Mouse (Mus musculus) heart, embryonic 12.5 days (tissue): ENCODE data around the gene Gpr107. TPM values are rescaled to one million over a fixed set of nuclear protein-coding genes. Genes with fewer than 3 reads are reported as not detected.

Experiments
- ATAC-seq: fragments of 200-750 bp; cut with Nextera tagmentation; 2 replicates; pipeline ENCODE4 v1.8.0; 2017; ENCODE audit warnings: moderate TSS enrichment, moderate library complexity; ENCODE audit not compliant: insufficient number of reproducible peaks, low FRiP score
- H3K27ac ChIP-seq: fragments of 300-500 bp; sonication (generic); 2 replicates; pipeline ENCODE4 v1.5.1; 2016; ENCODE audit warnings: mild to moderate bottlenecking, moderate library complexity; ENCODE audit not compliant: poor library complexity, severe bottlenecking
- H3K27me3 ChIP-seq: fragments of 300-500 bp; sonication (generic); replicated peaks from 2 replicates; pipeline ENCODE4 v1.6.1; 2016; ENCODE audit warnings: mild to moderate bottlenecking, moderate library complexity
- H3K36me3 ChIP-seq: fragments of 300-500 bp; sonication (generic); 2 replicates; pipeline ENCODE4 v1.6.1; 2016; ENCODE audit warnings: mild to moderate bottlenecking, moderate library complexity
- H3K4me1 ChIP-seq: fragments of 300-500 bp; sonication (generic); replicated peaks from 2 replicates; pipeline ENCODE4 v1.6.1; 2016; ENCODE audit warnings: mild to moderate bottlenecking
- H3K4me2 ChIP-seq: fragments of 300-500 bp; sonication (generic); 2 replicates; pipeline ENCODE4 v1.6.1; 2016; ENCODE audit warnings: mild to moderate bottlenecking, moderate library complexity
- H3K4me3 ChIP-seq: fragments of 300-500 bp; sonication (generic); 2 replicates; pipeline ENCODE4 v1.5.1; 2016; ENCODE audit warnings: mild to moderate bottlenecking
- H3K9ac ChIP-seq: fragments of 300-500 bp; sonication (generic); 2 replicates; pipeline ENCODE4 v1.6.1; 2016; ENCODE audit warnings: mild to moderate bottlenecking, moderate library complexity
- H3K9me3 ChIP-seq: fragments of 300-500 bp; sonication (generic); replicated peaks from 2 replicates; pipeline ENCODE4 v1.6.1; 2016; ENCODE audit warnings: mild to moderate bottlenecking, moderate library complexity
- WGBS: fragments of 180-500 bp; shearing (Covaris S2); methylation state at CpG from one replicate; pipeline ENCODE4 v1.1.7; 2016; 5-methylcytosine and 5-hydroxymethylcytosine counted together
- polyA plus RNA-seq: library from polyadenylated mRNA; unstranded; fragments of >200 nt; fragmentation: Nextera tagmentation; extraction: Ambion mirVana; gene quantifications from 2 replicates; pipeline ENCODE4 v1.2.1, GENCODE M21; 2016

Gene Gpr107
- polyA plus RNA-seq, 1 experiment from 2014 or later = 37.4 TPM

DNA sequence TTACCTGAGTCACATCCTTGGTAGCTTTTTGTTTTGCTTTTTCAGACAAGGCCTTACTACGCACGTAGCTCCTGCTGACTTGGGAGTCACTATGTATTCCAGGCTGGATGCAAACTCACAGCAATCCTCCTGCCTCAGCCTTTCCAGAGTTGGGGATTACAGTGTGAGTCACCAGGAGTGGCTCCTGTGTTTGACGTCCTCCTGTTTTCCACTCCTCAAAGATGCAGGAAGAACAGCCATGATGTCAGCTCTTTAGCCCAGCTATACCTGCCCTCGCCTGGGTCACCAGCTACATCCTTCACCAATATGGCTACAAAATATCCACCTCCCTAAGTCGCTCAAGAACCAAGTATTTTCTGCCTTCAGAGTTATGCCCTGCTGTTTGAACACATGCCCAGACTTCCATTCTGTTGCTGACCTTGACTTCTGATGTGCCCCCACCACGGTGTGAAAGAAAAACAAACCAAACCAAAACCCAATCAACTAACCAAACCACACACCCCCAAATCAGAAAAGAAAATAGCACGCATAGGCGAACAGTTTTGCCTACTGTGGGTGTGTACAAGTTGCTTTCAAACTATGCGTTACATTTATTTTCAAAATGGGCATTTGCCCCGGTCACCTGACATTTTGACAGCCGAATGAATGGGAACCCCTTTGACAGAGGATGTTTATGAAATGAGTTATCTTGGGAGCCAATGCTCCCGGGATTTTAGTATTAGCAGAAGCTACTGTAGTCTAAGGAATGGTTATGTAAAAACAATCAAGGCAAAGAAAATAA lies 11.9 kb upstream of the Gpr107 start:
- Histone ChIP-seq H3K4me1 (peaks cover 67% of the 10 kb centered on the region), H3K36me3 (no peaks in the 10 kb centered on the region), H3K4me3 (peak overlapping the region; percentile 83), H3K27me3 (no peaks in the 10 kb centered on the region), H3K9me3 (no peaks in the 10 kb centered on the region), H3K9ac (no peak overlapping the region), H3K4me2 (peak overlapping the region; percentile 94), H3K27ac (no peak overlapping the region)
- WGBS = 72% methylated on average over 12 of the region's 12 CpGs
- no peak for ATAC-seq

DNA sequence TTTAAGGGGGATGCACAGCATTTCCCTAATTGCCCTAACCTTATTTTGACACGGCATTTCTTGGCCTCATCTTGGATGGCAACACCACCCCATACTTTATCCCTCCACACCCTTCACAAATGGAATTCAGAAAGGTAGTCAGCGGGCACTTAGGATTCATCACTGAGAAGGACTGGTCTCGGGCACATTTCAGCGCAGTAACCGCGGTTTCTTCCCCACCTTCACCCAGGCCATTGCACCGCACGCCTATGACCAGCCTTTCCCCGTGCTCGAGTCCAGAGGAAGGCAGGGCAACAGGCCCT lies 11.4 kb upstream of the Gpr107 start:
- H3K36me3 ChIP-seq = peaks cover 3% of the 10 kb centered on the region; the same call in 1 of the 2 replicates
- H3K4me1 ChIP-seq = peaks cover 62% of the 10 kb centered on the region
- H3K9me3 ChIP-seq = no peaks in the 10 kb centered on the region
- peak overlapping the region; percentile 94 for H3K9ac ChIP-seq
- H3K4me2 ChIP-seq = peak overlapping the region; percentile 94
- WGBS = 11% methylated on average over 10 of the region's 10 CpGs
- peak overlapping the region; percentile 83 for H3K4me3 ChIP-seq
- no peak for ATAC-seq
- no peak overlapping the region for H3K27ac ChIP-seq
- no peaks in the 10 kb centered on the region for H3K27me3 ChIP-seq

DNA sequence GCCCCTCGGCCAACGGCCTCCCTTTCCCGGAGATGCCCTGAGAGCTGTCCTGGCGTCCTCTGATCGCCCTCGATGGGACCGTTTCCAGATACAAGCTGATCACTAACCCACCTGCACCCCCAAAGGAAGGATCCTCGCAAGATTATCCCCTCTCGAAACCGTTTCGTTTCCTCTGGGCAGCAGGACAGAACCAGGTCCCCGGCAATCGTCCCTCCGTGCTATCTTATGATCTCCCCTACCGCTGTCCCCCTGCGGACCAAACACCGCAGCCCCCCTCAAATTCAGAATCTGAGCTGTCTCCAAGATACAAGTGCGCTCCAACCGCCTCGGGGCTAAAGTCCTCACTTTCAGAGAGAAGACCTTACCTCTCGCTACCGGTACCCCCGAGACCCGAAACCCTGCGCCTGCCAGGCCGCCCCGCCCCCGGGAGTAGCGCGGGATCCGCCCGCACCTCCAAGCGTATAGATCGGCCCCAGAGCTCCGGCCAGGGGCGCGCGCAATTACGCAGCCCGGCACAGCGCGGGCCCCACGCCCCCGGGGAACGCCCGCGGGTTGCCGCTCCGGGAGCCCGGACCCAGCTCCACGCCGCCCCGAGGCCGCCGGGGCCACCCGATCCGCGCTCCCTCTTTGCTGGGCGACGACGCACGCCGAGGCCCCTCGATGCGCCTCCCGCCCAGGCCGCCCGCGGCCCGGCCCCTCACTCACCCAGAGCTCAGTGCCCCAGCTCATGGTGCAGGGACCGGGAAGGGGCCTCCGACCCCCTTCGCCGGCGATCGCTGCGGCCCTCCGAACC lies 10.8 kb upstream of the Gpr107 start:
- Histone ChIP-seq H3K4me2 (peak overlapping the region; percentile 94), H3K9ac (peak overlapping the region; percentile 94), H3K9me3 (no peaks in the 10 kb centered on the region), H3K4me1 (peaks cover 56% of the 10 kb centered on the region), H3K27me3 (no peaks in the 10 kb centered on the region), H3K36me3 (peaks cover 7% of the 10 kb centered on the region), H3K27ac (peak overlapping the region; percentile 82), H3K4me3 (peak overlapping the region; percentile 83)
- ATAC-seq = peak; percentile 54
- WGBS = under 1% methylated on average over 73 of the region's 78 CpGs

- Histone ChIP-seq H3K4me2 (peak within 1 kb of the TSS; percentile 94), H3K4me3 (peak within 1 kb of the TSS; percentile 83), H3K27ac (peak within 1 kb of the TSS; percentile 82), H3K9me3 (no peaks in the 10 kb centered on the region), H3K4me1 (peaks cover 51% of the 10 kb centered on the region), H3K27me3 (no peaks in the 10 kb centered on the region), H3K36me3 (peaks cover 14% of the 10 kb centered on the region), H3K9ac (peak within 1 kb of the TSS; percentile 94)
- under 1% methylated on average over 59 of the region's 59 CpGs for WGBS
- ATAC-seq = peak; percentile 87
Observed at GRCm38 (mm10) chr2:31141867-31142454, 10.2 kb upstream of the Gpr107 start, which contains the start of gene Fnbp1. TSS of gene Fnbp1 (minus strand) at chr2:31142008.

DNA sequence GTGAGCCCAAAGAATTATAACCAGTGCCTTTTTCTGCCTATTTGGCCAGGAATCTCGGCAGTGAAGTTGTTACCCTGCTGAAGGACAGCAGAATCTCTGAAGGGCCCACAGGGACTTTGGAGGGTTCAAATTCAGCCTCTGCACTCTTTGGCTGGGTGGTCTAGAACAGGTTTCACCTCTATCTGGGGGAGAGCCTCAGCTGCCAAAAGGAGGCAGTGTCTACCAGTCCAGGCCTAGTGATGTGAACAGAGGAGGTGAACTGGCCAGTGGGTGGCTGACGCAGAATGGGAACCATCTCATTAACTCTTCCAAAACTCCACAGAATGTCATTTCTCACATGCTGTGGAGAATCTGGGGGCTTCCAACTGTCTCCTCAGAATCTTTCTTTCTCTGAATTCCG lies 9.6 kb upstream of the Gpr107 start:
- H3K27me3 ChIP-seq = no peaks in the 10 kb centered on the region
- peak overlapping the region; percentile 94 for H3K4me2 ChIP-seq
- H3K27ac ChIP-seq = peak overlapping the region; percentile 82; the same call in 1 of the 2 replicates
- peaks cover 18% of the 10 kb centered on the region for H3K36me3 ChIP-seq
- peaks cover 45% of the 10 kb centered on the region for H3K4me1 ChIP-seq
- H3K9me3 ChIP-seq = no peaks in the 10 kb centered on the region
- H3K4me3 ChIP-seq = peak overlapping the region; percentile 83
- peak overlapping the region; percentile 94; the same call in 1 of the 2 replicates for H3K9ac ChIP-seq
- WGBS = 28% methylated on average over 3 of the region's 3 CpGs
- ATAC-seq = no peak

- Histone ChIP-seq H3K27ac (peak overlapping the region; percentile 84), H3K27me3 (no peaks in the 10 kb centered on the region), H3K4me3 (peak overlapping the region; percentile 10), H3K4me1 (peaks cover 42% of the 10 kb centered on the region), H3K9ac (peak overlapping the region; percentile 5; the same call in 1 of the 2 replicates), H3K36me3 (peaks cover 25% of the 10 kb centered on the region), H3K9me3 (no peaks in the 10 kb centered on the region), H3K4me2 (peak overlapping the region; percentile 48)
- ATAC-seq = 0 out of 2 replicates have a peak, but pooled peaks have one; percentile 20
- 61% methylated on average over 6 of the region's 6 CpGs for WGBS
Observed at GRCm38 (mm10) chr2:31143326-31143725, 8.8 kb upstream of the Gpr107 start.

DNA sequence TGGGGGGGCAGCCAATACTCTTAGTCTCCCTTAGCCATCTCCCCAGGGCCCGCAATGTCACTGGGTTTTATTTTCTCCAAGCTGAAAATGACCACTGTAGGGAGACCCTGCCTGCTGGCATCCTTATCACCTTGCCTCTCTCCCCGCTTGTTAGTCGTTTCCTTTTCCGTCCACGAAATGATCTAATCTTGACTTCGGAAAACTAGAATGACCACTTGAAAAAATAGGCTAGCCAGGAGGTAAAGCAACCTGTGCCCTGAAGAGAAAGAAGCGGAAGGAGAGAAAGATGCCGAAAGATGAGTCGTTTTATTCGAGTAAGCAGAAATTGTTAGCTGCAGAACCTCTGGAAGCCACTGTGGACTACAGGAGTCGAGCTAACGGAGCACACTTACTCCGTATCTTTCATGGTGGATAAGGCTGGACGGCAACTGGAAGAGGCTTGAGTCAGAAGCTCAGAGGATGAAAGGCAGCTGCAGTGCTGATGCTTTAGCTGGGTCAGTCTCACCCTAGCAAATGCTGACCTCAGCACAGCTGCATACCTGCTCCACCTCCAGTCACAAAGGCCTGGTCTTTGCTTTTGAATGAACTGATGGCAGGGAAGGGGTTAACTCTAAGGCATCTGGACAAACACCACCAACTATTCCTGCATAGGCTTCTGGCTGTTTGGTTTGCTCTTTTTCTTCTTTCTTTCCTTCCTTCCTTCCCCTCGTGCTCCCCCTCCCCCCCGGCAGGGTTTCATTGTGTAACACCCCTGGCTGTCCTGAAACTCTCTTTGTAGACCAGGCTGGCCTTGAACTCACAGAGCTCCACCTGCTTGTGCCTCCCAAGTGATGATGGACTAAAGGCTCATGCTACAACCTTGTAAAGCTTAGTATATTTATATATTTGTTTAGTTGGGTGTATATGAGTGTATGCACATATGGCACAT lies 8.1 kb upstream of the Gpr107 start:
- no peak for ATAC-seq
- peak overlapping the region; percentile 84 for H3K27ac ChIP-seq
- peak overlapping the region; percentile 48 for H3K4me2 ChIP-seq
- WGBS = 26% methylated on average over 16 of the region's 16 CpGs
- H3K4me1 ChIP-seq = peaks cover 39% of the 10 kb centered on the region
- H3K36me3 ChIP-seq = peaks cover 26% of the 10 kb centered on the region
- peak overlapping the region; percentile 10 for H3K4me3 ChIP-seq
- H3K27me3 ChIP-seq = no peaks in the 10 kb centered on the region
- H3K9me3 ChIP-seq = no peaks in the 10 kb centered on the region
- H3K9ac ChIP-seq = peak overlapping the region; percentile 5; the same call in 1 of the 2 replicates

GRCm38 (mm10) chr2:31144901-31145300 lies 7.2 kb upstream of the Gpr107 start:
- H3K27me3 ChIP-seq = no peaks in the 10 kb centered on the region
- H3K4me3 ChIP-seq = no peak overlapping the region
- H3K9ac ChIP-seq = no peak overlapping the region
- WGBS = 55% methylated on average over 1 of the region's 1 CpGs
- peaks cover 35% of the 10 kb centered on the region for H3K36me3 ChIP-seq
- ATAC-seq = no peak
- H3K27ac ChIP-seq = no peak overlapping the region
- H3K9me3 ChIP-seq = no peaks in the 10 kb centered on the region
- peaks cover 38% of the 10 kb centered on the region for H3K4me1 ChIP-seq
- H3K4me2 ChIP-seq = no peak overlapping the region

GRCm38 (mm10) chr2:31147054-31147453 lies 5.1 kb upstream of the Gpr107 start:
- 81% methylated on average over 7 of the region's 7 CpGs for WGBS
- peaks cover 26% of the 10 kb centered on the region for H3K4me1 ChIP-seq
- H3K36me3 ChIP-seq = peaks cover 45% of the 10 kb centered on the region
- no peaks in the 10 kb centered on the region for H3K27me3 ChIP-seq
- no peaks in the 10 kb centered on the region for H3K9me3 ChIP-seq
- no peak overlapping the region for H3K4me2 ChIP-seq
- no peak overlapping the region for H3K27ac ChIP-seq
- H3K4me3 ChIP-seq = no peak overlapping the region
- ATAC-seq = no peak
- H3K9ac ChIP-seq = no peak overlapping the region

GRCm38 (mm10) chr2:31150762-31151161 lies 1.4 kb upstream of the Gpr107 start:
- no peaks in the 10 kb centered on the region for H3K9me3 ChIP-seq
- ATAC-seq = no peak
- no peak overlapping the region for H3K4me3 ChIP-seq
- H3K4me2 ChIP-seq = no peak overlapping the region
- H3K27me3 ChIP-seq = no peaks in the 10 kb centered on the region
- H3K9ac ChIP-seq = no peak overlapping the region
- H3K36me3 ChIP-seq = peaks cover 42% of the 10 kb centered on the region
- no peak overlapping the region for H3K27ac ChIP-seq
- H3K4me1 ChIP-seq = peaks cover 17% of the 10 kb centered on the region
